Comparison of ENCODE assay signal across 7 mouse cellular contexts in genomic region chr13:32800859-32801258, GRCm38 (mm10). TPM values are rescaled to one million over a fixed set of nuclear protein-coding genes. Genes with fewer than 3 reads are reported as not detected.
A peak's percentile ranks its signal among the peaks of the same experiment; 100 is the strongest.
DNase-seq lines count a peak whose midpoint lies in the region; ATAC-seq and TF ChIP-seq lines count a peak whose summit lies in the region.

No protein-coding gene starts in this region.

- no peaks in the 10 kb centered on the region for H3K9me3 ChIP-seq in embryonic facial prominence, embryonic 13.5 days
- no peaks in the 10 kb centered on the region for H3K9me3 ChIP-seq in limb, embryonic 10.5 days (replicated peaks)
- no peaks in the 10 kb centered on the region for H3K9me3 ChIP-seq in midbrain, postnatal 0 days (ENCODE audit: low read length)

- H3K36me3 ChIP-seq in embryonic facial prominence, embryonic 13.5 days, result 0 out of 2 replicates have a peak, but pooled peaks cover 3% of the 10 kb centered on the region
- 0 out of 2 replicates have a peak, but pooled peaks cover 2% of the 10 kb centered on the region for H3K36me3 ChIP-seq in limb, embryonic 10.5 days
- no peaks in the 10 kb centered on the region for H3K36me3 ChIP-seq in midbrain, postnatal 0 days (ENCODE audit: insufficient read depth, low read length)

- H3K9ac ChIP-seq in embryonic facial prominence, embryonic 13.5 days, result no peak overlapping the region
- peak overlapping the region; percentile 56; the same call in 1 of the 2 replicates for H3K9ac ChIP-seq in midbrain, postnatal 0 days (replicated peaks; ENCODE audit: low read length, poor library complexity, severe bottlenecking)

- peak; percentile 52 for TF ChIP-seq CTCF in midbrain, postnatal 0 days (IDR thresholded peaks at IDR 0.05)

- peaks cover 19% of the 10 kb centered on the region for H3K4me1 ChIP-seq in embryonic facial prominence, embryonic 13.5 days
- H3K4me1 ChIP-seq in limb, embryonic 10.5 days, result peaks cover 35% of the 10 kb centered on the region
- H3K4me1 ChIP-seq in midbrain, postnatal 0 days (ENCODE audit: insufficient read depth, low read length), result peaks cover 8% of the 10 kb centered on the region

- no peak for ATAC-seq in embryonic facial prominence, embryonic 13.5 days (ENCODE audit: insufficient number of reproducible peaks, insufficient read depth, low FRiP score, low TSS enrichment, low read depth)
- ATAC-seq in midbrain, postnatal 0 days (ENCODE audit: low FRiP score), result no peak

- H3K27me3 ChIP-seq in embryonic facial prominence, embryonic 13.5 days, result no peaks in the 10 kb centered on the region
- H3K27me3 ChIP-seq in limb, embryonic 10.5 days (ENCODE audit: low read depth, poor library complexity, severe bottlenecking), result no peaks in the 10 kb centered on the region
- H3K27me3 ChIP-seq in midbrain, postnatal 0 days (ENCODE audit: insufficient read depth, low read length), result no peaks in the 10 kb centered on the region

- H3K4me3 ChIP-seq in embryonic facial prominence, embryonic 13.5 days, result peak overlapping the region; percentile 85; the same call in 1 of the 2 replicates
- peak overlapping the region; percentile 89; the same call in 1 of the 2 replicates for H3K4me3 ChIP-seq in limb, embryonic 10.5 days
- H3K4me3 ChIP-seq in midbrain, postnatal 0 days (ENCODE audit: low read depth, low read length), result peak overlapping the region; percentile 93

- H3K4me2 ChIP-seq in embryonic facial prominence, embryonic 13.5 days, result peak overlapping the region; percentile 76
- H3K4me2 ChIP-seq in midbrain, postnatal 0 days (ENCODE audit: low read depth, low read length, poor library complexity, severe bottlenecking), result peak overlapping the region; percentile 54; the same call in 1 of the 2 replicates

- peak; percentile 11 to 32 for DNase-seq in lung, adult 18-20 months
- DNase-seq in lung, postnatal 14 days, result no peak
- no peak for DNase-seq in limb, embryonic 10.5 days (ENCODE audit: low spot score)
- no peak for DNase-seq in midbrain, postnatal 0 days (ENCODE audit: low spot score)
- no peak for DNase-seq in gastrocnemius, postnatal 10 days
- no peak for DNase-seq in frontal cortex, postnatal 36 days (ENCODE audit: low spot score in 2 of 2)

- no peak overlapping the region for H3K27ac ChIP-seq in embryonic facial prominence, embryonic 13.5 days
- H3K27ac ChIP-seq in limb, embryonic 10.5 days, result peak overlapping the region; percentile 81; the same call in 1 of the 2 replicates
- H3K27ac ChIP-seq in midbrain, postnatal 0 days (ENCODE audit: low read depth, low read length), result peak overlapping the region; percentile 82; the same call in 1 of the 2 replicates

RNA-seq across cellular contexts. Expression of gene Wrnip1, which starts 1.0 kb away (rescaled TPM):
- 21.2 and 27.4 TPM in 2 replicates for polyA plus RNA-seq in embryonic facial prominence, embryonic 13.5 days (2015; fragmentation: Nextera tagmentation; extraction: Ambion mirVana)
- polyA plus RNA-seq in limb, embryonic 10.5 days (2016; fragmentation: Nextera tagmentation; extraction: Ambion mirVana), result 14.8 and 20.6 TPM in 2 replicates
- 73.8 and 84.0 TPM in 2 replicates for total RNA-seq in midbrain, postnatal 0 days (2014; rRNA removed)
- polyA plus RNA-seq in midbrain, postnatal 0 days (2015; fragmentation: Nextera tagmentation; extraction: Ambion mirVana), result 31.2 and 33.6 TPM in 2 replicates
- 10 to 100 TPM; 13.0 to 16.4 TPM for total RNA-seq in gastrocnemius, postnatal 10 days (2021)

RNA-seq across cellular contexts. Expression of gene D930007J09Rik, which starts 1.8 kb away (rescaled TPM):
- polyA plus RNA-seq in embryonic facial prominence, embryonic 13.5 days (2015; fragmentation: Nextera tagmentation; extraction: Ambion mirVana), result not detected in 2 replicates
- polyA plus RNA-seq in limb, embryonic 10.5 days (2016; fragmentation: Nextera tagmentation; extraction: Ambion mirVana), result not detected in 2 replicates
- not detected in 2 replicates for total RNA-seq in midbrain, postnatal 0 days (2014; rRNA removed)
- polyA plus RNA-seq in midbrain, postnatal 0 days (2015; fragmentation: Nextera tagmentation; extraction: Ambion mirVana), result not detected in 2 replicates
- not detected for total RNA-seq in gastrocnemius, postnatal 10 days (2021)

RNA-seq across cellular contexts. Expression of gene Mylk4, which starts 17.1 kb away (rescaled TPM):
- polyA plus RNA-seq in embryonic facial prominence, embryonic 13.5 days (2015; fragmentation: Nextera tagmentation; extraction: Ambion mirVana), result 0.77 and 1.1 TPM in 2 replicates
- polyA plus RNA-seq in limb, embryonic 10.5 days (2016; fragmentation: Nextera tagmentation; extraction: Ambion mirVana), result 0.13 and 0.26 TPM in 2 replicates
- 0.14 TPM in 1 of 2 replicates, not detected in the other for total RNA-seq in midbrain, postnatal 0 days (2014; rRNA removed)
- 0.05 and 0.31 TPM in 2 replicates for polyA plus RNA-seq in midbrain, postnatal 0 days (2015; fragmentation: Nextera tagmentation; extraction: Ambion mirVana)
- 100 to 1,000 TPM; 132 to 148 TPM for total RNA-seq in gastrocnemius, postnatal 10 days (2021)

RNA-seq across cellular contexts. Expression of gene Serpinb1a, which starts 50.1 kb away (rescaled TPM):
- polyA plus RNA-seq in embryonic facial prominence, embryonic 13.5 days (2015; fragmentation: Nextera tagmentation; extraction: Ambion mirVana), result 3.8 and 5.5 TPM in 2 replicates
- polyA plus RNA-seq in limb, embryonic 10.5 days (2016; fragmentation: Nextera tagmentation; extraction: Ambion mirVana), result 0.46 and 2.1 TPM in 2 replicates
- 2.0 and 4.3 TPM in 2 replicates for total RNA-seq in midbrain, postnatal 0 days (2014; rRNA removed)
- polyA plus RNA-seq in midbrain, postnatal 0 days (2015; fragmentation: Nextera tagmentation; extraction: Ambion mirVana), result 4.3 and 4.9 TPM in 2 replicates
- total RNA-seq in gastrocnemius, postnatal 10 days (2021), result 1 to 10 TPM; 7.0 to 9.0 TPM

Comparison
In these comparisons a context has a peak if more than half of its experiments do, and no peak if none do; other contexts are left out.
1. DNase-seq: peak in lung, adult 18-20 months (2 of 2); none in lung, postnatal 14 days (single experiment), limb, embryonic 10.5 days (single experiment), midbrain, postnatal 0 days (single experiment), gastrocnemius, postnatal 10 days (single experiment) and frontal cortex, postnatal 36 days (0 of 2).
2. Peak in every context shown above with its lines, with median percentiles within 50 percentile points of each other: H3K4me3 ChIP-seq.